Mouse (Mus musculus) liver, postnatal 0 days (tissue): ENCODE results near the gene Ccdc73. TPM values are rescaled to one million over a fixed set of nuclear protein-coding genes. Genes with fewer than 3 reads are reported as not detected.
A peak's percentile ranks its signal among the peaks of the same experiment; 100 is the strongest.

Experiments used
- ATAC-seq: fragments of 200-750 bp; cut with Nextera tagmentation; 2 replicates; pipeline ENCODE4 v1.8.0; 2017; ENCODE audit warnings: mild to moderate bottlenecking, moderate library complexity
- DNase-seq: peaks from one replicate; pipeline ENCODE4 v3.0.0-alpha.2; 2016
- H3K27ac ChIP-seq: fragments of 300-500 bp; sonication (generic); 2 replicates; pipeline ENCODE4 v1.5.1; 2014; ENCODE audit warnings: antibody characterized with exemption, moderate library complexity, mild to moderate bottlenecking, low read depth
- H3K27me3 ChIP-seq: fragments of 300-500 bp; sonication (generic); 2 replicates; pipeline ENCODE4 v1.6.1; 2014; ENCODE audit warnings: low read length, control low read depth, mixed read lengths; ENCODE audit not compliant: insufficient read depth
- H3K36me3 ChIP-seq: fragments of 300-500 bp; sonication (generic); replicated peaks from 2 replicates; pipeline ENCODE4 v1.6.1; 2014; ENCODE audit warnings: mild to moderate bottlenecking, control low read depth, low read length, moderate library complexity, mixed read lengths; ENCODE audit not compliant: insufficient read depth
- H3K4me1 ChIP-seq: fragments of 300-500 bp; sonication (generic); 2 replicates; pipeline ENCODE4 v1.6.1; 2014; ENCODE audit warnings: antibody characterized with exemption, mild to moderate bottlenecking, control low read depth; ENCODE audit not compliant: insufficient read depth
- H3K4me2 ChIP-seq: fragments of 300-500 bp; sonication (generic); 2 replicates; pipeline ENCODE4 v1.6.1; 2014; ENCODE audit warnings: low read depth, mild to moderate bottlenecking, low read length, moderate library complexity, mixed read lengths
- H3K4me3 ChIP-seq: fragments of 300-500 bp; sonication (generic); 2 replicates; pipeline ENCODE4 v1.5.1; 2014; ENCODE audit warnings: low read depth, low read length
- H3K9ac ChIP-seq: fragments of 300-500 bp; sonication (generic); replicated peaks from 2 replicates; pipeline ENCODE4 v1.6.1; 2014; ENCODE audit warnings: mild to moderate bottlenecking, moderate library complexity
- H3K9me3 ChIP-seq: fragments of 300-500 bp; sonication (generic); 2 replicates; pipeline ENCODE4 v1.6.1; 2016; ENCODE audit warnings: mild to moderate bottlenecking, control low read depth, low read length, mixed read lengths
- CTCF ChIP-seq: sonication (generic); IDR thresholded peaks from 2 replicates; pipeline ENCODE4 v1.5.1; 2016; ENCODE audit warnings: antibody characterized with exemption, low read depth
- EP300 ChIP-seq: IDR thresholded peaks from 2 replicates; pipeline ENCODE4 v1.6.1; 2016; ENCODE audit warnings: antibody characterized with exemption, low read depth, mild to moderate bottlenecking
- WGBS: fragments of 180-500 bp; shearing (Covaris S2); extraction: QIAGEN DNeasy Blood & Tissue Kit; methylation state at CpG from one replicate; pipeline ENCODE4 v1.1.7; 2014; ENCODE audit not compliant: insufficient replicate concordance; 5-methylcytosine and 5-hydroxymethylcytosine counted together
- polyA plus RNA-seq: library from polyadenylated mRNA; unstranded; fragments of >200 nt; fragmentation: Nextera tagmentation; extraction: Ambion mirVana; gene quantifications from 2 replicates; pipeline ENCODE4 v1.2.1, GENCODE M21; 2015

Gene Ccdc73
- polyA plus RNA-seq, 1 experiment from 2014 or later = 7.9 TPM

- peak; percentile 45; the same call in 1 of the 2 replicates for ATAC-seq
- H3K4me1 ChIP-seq = peaks cover 6% of the 10 kb centered on the region; the same call in 1 of the 2 replicates
- 44% methylated on average over 7 of the region's 7 CpGs for WGBS
- H3K27me3 ChIP-seq = no peaks in the 10 kb centered on the region
- DNase-seq = peak; percentile 15
- no peak overlapping the region; the same call in 1 of the 2 replicates for H3K9ac ChIP-seq
- H3K4me3 ChIP-seq = no peak overlapping the region
- TF ChIP-seq EP300 (peak; percentile 32; the same call in 1 of the 2 replicates), CTCF (no peak)
- H3K36me3 ChIP-seq = no peaks in the 10 kb centered on the region
- no peak overlapping the region for H3K27ac ChIP-seq
- peak overlapping the region; percentile 42 for H3K4me2 ChIP-seq
- H3K9me3 ChIP-seq = no peaks in the 10 kb centered on the region
Measured at GRCm38 (mm10) chr2:105058577-105059116, 191.0 kb downstream of the Ccdc73 start.

GRCm38 (mm10) chr2:105062741-105063372, 195.3 kb downstream of the Ccdc73 start:
- Histone ChIP-seq H3K27me3 (no peaks in the 10 kb centered on the region), H3K36me3 (no peaks in the 10 kb centered on the region), H3K27ac (no peak overlapping the region), H3K4me1 (peaks cover 6% of the 10 kb centered on the region; the same call in 1 of the 2 replicates), H3K9me3 (no peaks in the 10 kb centered on the region), H3K4me3 (no peak overlapping the region), H3K4me2 (no peak overlapping the region), H3K9ac (no peak overlapping the region)
- DNase-seq = no peak
- TF ChIP-seq EP300 (no peak), CTCF (no peak)
- ATAC-seq = no peak
- 58% methylated on average over 7 of the region's 7 CpGs for WGBS

Other genes with a start within 250 kb of the Ccdc73 start
- 10.5 and 12.1 TPM in 2 replicates for gene Tcp11l1, start 155.6 kb upstream of the Ccdc73 start, polyA plus RNA-seq
- not detected in 2 replicates for gene Pin1rt1, start 151.4 kb upstream of the Ccdc73 start, polyA plus RNA-seq
- 20.6 and 21.6 TPM in 2 replicates for gene Depdc7, start 124.9 kb upstream of the Ccdc73 start, polyA plus RNA-seq
- 1.2 TPM in 2 replicates for gene Qser1, start 51.0 kb upstream of the Ccdc73 start, polyA plus RNA-seq
- gene Prrg4, start 17.9 kb upstream of the Ccdc73 start, polyA plus RNA-seq = 0.52 and 0.67 TPM in 2 replicates
- 126 and 128 TPM in 2 replicates for gene Eif3m, start 149.3 kb downstream of the Ccdc73 start, polyA plus RNA-seq
- not detected in 2 replicates for gene Gm11060, start 224.2 kb downstream of the Ccdc73 start, polyA plus RNA-seq